Mouse (Mus musculus): ENCODE measurements at regions not wholly inside any gene's neighbourhood (a gene's known extent, or its start where the extent isn't known, plus 50 kb on each side); places are given as distances from the start of the nearest gene placed in this dataset.

GRCm38 (mm10) chr6:31201375-31201972, 197.1 kb upstream of the Mkln1 start:
- no peak for TF ChIP-seq POLR2A (IDR thresholded peaks at IDR 0.05; ENCODE audit: control insufficient read depth, extremely low read depth, insufficient read depth, low read length, poor library complexity)
- no peak for TF ChIP-seq CTCF (IDR thresholded peaks at IDR 0.05; ENCODE audit: borderline replicate concordance, control insufficient read depth, extremely low read depth, insufficient read depth, low read length, poor library complexity)

All from thymus, adult 2 months (tissue).